Mouse (Mus musculus) gastrocnemius, postnatal 14 days (tissue): ENCODE results near the gene Alox12. TPM values are rescaled to one million over a fixed set of nuclear protein-coding genes. Genes with fewer than 3 reads are reported as not detected.
A peak's percentile ranks its signal among the peaks of the same experiment; 100 is the strongest.

Experiments
- DNase-seq: peaks from one replicate; pipeline ENCODE4 v3.0.0; 2021; ENCODE audit warnings: mixed read lengths
- intact Hi-C: fragments of 180-260 bp; cut with DNase I; formaldehyde crosslinking; loops from one replicate; pipeline ENCODE4 v1.15.1; 2025; ENCODE audit warnings: low total_unique reads
- total RNA-seq, 2 experiments: library from RNA; stranded (reverse); gene quantifications; 2 replicates each; pipeline ENCODE4 v1.2.3; 2021

The Alox12 gene
- total RNA-seq, 2 experiments from 2014 or later = 1.00 to 1.2 TPM

DNA sequence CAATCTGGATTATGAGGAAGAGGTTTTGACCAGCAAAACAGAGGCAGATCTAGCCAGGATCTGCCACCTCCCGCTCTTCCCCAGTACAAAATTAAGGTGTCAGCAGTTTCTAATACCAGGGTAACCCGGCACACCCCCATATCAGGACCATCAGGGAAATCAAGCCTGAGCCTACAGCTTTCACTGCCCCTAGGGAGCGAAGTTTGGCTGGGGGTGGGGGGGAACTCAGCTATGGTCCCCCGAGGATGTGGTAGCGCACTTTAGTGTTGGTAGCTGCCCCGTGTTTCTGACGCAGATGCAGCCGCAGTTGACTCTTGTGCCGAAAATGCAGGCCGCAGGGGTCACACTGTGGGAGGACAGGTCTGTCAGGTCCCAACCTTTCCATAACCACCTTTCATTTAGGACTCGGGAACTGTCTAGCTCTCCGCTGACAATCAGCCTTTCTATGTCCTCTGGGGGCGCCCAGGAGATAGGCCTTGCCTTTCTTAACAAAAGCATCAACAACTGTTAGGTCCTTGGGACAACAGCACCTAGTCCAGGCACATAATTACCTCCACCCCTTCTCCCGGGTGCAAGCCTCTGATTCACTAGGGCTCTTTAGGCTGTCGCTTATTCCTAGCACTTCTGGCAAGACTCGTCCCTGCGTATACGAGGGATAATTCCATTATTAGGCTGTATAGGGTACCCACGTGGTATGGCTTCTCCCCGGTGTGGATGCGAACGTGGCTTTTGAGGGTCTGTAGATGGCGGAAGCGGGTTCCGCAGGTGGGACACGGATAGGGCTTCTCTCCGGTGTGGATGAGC, 29.2 kb downstream of the Alox12 start:
- intact Hi-C loops = no loop called here
- DNase-seq = no peak

DNA sequence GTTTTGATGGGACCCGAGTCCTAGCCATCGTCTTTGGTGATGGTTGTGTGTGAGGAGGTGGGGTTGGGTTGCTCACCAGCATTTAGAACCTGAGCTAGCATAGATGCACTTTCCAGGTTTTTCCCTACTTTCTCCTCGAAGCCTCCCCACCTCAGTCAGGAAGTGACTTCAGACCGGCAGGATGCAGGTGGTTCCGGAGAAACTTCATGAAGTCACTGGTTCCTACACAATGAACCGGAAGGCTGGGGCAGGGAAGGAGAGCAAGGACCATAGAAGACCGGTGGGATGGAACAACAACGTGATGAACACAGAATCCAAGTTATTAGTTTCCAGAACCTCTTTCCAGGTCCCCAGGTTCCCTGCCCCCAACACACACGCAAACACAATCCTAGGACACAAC, 31.4 kb downstream of the Alox12 start:
- intact Hi-C loops = no loop called here
- DNase-seq = no peak

DNA sequence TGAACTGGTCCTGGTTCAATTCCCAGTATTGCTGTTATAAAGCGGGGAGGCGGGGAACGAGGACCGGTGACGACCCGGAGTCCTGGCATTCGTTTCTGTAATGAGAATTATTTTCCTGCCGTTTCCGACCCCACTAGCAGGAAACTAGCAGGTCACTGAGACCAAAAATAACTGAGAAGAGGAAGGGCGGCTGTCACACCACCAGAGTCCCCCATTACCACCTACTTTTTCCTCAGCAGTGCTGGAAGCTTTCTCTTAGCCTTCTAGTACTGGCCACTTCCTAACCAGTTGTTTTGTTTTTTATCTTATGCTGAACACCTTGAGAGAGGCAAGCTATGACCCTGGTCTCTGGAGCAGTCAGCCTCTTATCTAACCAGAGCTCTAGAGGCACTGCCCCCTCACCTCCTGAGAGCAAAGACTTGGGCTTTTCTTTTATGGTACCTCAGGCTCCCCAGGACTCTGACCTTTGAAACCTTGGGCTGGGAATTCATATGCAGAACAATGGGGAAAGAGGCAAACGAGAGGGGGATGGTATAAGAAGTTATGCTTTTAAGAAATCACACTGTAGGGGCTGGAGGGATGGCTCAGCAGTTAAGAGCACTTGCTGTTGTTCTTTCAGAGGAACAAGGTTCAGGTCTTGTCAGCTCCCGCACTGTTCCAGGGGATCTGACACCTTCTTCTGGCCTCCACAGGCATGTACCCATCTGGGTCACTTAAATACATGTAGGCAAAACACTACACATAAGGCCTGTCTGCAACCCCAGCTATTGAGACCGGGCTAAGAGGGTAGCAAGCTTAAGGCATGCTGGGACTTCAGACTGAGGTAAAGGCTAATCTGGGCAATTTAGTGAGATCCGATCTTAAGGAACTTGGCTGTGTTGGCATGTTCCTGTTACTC, 33.3 kb downstream of the Alox12 start:
- DNase-seq = no peak
- intact Hi-C loops = no loop called here

DNA sequence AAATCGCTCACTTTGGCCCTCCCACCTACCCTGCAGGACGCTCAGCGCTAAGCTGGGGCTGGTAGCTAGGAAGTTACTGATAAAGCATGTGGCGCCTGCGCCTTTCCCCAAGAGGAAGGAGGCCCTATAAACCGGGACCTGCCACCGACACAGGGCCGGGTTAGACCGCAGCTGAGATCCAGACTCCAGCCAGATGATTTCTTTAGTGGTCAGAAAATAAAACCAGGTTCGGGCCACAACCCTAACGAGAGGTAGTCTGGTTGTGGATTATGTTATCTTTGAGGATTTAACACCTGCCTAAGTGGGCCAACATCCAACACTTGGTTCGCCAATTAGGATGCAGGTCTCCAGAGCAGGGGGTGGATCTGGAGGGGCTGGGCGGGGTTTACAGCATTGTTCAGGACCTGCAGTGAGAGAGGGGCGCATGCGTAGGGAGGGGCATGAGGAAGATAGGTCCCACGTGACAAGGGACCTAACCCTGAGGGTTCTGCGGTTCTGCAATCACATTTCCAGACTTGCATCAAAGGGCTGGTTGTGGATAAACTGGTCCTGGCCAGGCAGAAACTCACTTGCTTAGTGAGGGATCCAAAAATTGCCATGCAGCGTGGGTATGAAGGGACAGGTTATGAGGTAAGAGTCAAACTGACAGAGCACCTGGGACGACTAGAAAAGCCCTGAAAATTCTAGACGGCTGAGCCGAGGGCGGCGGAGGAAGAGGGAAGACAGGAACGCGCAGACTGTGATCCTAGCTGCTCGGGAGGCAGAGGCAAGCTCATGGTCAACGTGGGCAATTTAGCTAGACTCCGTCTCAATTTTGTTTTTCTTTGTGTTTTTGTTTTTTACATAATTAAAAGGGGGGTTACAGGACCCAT, 34.2 kb downstream of the Alox12 start, which contains the start of gene Slc16a13:
TSS of gene Slc16a13 (minus strand) at position 334 of the 872 bp plus-strand sequence.
- peak; percentile 85 for DNase-seq
- intact Hi-C loops = no loop called here

DNA sequence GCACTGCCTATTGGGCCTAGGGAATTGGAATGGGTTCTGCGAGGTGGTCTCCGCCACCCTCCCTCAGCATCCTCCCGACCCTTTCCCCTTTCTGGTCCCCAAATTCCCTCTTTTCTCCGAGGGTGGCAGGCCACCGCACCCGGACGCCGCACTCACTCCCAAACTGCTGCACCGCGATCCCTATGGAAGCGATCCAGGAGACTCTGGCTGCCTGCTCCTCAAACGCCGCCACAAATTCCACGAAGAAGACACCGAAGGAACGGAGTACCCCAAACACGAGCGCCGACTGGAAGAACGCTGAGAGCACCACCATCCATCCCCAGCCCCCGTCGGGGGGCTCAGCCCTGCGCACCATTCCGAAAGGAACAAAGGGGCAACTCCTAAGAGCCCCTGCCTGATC, 34.8 kb downstream of the Alox12 start:
- intact Hi-C loops = no loop called here
- no peak for DNase-seq

DNA sequence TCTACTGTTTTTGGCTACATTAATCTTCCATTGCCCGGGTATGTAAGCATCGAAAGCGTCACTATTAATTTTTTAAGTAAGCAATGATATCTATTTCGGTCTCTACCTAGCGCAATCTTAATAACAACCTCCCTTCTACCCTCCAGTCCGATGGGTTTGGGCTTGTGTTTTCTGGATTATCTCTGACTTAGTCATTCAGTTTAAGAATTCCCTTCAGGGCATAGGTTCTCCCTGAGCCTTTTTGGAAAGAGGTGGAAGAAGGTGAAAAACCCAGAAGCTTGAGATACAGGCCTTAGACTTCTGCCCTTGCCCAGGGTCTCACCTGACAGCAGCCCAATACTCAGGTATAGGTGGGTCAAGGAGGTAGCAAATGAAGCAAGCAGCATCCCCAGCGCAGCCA, 35.3 kb downstream of the Alox12 start:
- intact Hi-C loops = no loop called here
- no peak for DNase-seq

DNA sequence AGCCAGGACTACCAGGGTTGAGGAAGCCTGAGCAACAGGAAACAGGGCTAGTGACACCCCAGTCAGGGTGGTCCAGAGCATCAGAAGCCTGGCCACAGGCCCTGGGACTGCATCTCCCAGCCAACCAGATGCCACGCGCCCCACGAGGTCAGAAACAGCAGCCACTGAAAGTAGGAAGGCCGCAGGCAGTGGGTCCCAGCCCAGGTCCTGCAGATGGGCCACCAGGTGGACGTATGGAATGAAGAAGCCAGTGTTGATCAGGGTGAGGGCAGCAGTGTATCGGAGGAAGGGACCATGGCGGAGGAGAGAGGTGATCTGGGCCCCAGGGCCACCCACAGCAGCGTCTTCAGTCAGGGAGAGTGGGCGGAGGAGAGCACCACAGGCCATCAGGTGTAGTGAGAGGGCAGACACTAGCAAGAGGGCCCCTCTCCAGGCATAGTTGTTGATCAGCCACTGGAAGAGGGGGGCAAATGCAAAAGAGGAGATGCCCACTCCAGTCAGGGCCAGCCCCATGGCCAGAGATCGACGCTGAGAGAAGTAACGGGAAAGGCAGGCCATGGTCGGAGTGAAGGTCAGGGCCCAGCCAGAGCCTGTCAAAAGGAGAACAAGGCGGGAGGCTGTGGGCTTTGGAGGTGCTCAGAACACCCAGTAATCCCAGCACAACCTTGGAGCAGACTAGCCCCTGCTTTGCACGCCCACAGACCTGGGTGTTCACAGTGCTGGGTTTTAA, 36.2 kb downstream of the Alox12 start:
- intact Hi-C loops = no loop called here

DNA sequence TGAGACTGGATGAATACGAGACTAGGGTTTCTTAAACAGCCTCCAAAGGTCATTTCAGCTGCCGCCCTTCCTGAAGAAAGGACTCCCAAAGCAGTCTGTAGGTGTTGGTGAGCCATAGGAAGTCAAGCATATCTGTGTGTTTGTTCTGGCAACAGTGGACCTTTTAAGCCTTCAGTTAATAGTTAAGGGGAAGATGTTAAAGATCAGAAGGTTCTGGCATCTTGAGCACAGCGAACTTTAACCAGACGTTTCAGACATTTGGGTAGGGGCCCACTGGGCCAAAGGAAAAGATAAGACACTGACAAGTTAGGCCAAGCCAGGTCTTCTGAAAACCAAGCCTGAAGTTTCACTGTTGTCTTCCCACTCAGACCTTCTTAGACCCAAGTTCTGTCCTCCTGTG, 37.1 kb downstream of the Alox12 start:
- DNase-seq = no peak
- intact Hi-C loops = no loop called here

More for the DNA sequence above, 36.2 kb downstream of the Alox12 start:
- no peak for DNase-seq

DNA sequence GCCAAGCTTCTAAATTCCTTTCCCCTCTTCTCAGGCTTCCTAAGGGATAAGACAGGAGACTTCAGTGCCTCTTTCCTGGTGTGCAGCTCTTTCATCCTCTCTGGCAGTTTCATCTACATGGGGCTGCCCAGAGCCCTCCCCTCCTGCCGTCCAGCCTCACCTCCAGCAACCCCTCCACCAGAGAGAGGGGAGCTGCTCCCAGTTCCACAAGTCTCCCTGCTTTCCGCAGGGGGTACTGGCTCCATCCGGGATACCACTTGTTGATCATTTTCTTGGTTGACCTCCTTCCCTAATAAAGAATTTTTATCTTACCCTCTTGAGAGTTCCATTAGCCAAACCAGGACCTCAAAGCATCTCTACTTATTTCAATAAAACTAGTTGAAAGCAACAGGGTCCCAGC, 39.0 kb downstream of the Alox12 start:
- intact Hi-C loops = no loop called here
- DNase-seq = no peak

DNA sequence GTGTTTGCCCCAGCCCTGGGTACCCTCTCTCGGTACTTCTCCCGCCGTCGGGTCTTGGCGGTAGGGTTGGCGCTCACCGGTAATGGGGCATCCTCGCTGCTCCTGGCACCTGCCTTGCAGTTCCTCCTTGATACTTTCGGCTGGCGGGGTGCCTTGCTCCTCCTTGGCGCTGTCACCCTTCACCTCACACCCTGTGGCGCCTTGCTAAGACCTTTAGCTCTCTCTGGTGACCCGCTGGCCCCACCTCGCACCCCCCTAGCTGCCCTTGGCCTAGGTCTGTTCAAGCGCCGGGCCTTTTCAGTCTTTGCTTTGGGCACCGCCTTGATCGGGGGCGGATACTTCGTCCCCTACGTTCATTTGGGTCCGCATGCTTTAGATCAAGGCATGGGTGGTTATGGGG, 39.9 kb downstream of the Alox12 start:
- intact Hi-C loops = no loop called here
- no peak for DNase-seq

DNA sequence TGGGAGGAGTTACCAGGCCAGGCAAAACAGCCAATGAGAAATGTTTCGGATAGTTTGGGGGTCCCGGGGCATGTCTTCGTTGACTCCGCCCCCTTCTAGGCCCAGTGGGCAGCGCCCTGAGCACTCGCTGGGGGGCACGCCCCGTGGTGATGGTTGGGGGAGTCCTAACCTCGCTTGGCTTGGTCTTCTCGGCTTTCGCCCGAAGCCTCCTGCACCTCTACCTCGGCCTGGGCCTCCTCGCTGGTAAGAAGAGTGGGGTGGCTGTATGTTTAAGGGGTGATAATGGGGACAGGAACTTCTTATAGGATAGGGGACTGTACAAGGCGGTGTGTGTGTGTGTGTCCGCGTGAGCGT, 40.3 kb downstream of the Alox12 start:
- intact Hi-C loops = loop anchor here (5.0 kb wide), 1 partner anchor 138 kb away; no protein-coding TSS in a partner anchor
- no peak for DNase-seq

DNA sequence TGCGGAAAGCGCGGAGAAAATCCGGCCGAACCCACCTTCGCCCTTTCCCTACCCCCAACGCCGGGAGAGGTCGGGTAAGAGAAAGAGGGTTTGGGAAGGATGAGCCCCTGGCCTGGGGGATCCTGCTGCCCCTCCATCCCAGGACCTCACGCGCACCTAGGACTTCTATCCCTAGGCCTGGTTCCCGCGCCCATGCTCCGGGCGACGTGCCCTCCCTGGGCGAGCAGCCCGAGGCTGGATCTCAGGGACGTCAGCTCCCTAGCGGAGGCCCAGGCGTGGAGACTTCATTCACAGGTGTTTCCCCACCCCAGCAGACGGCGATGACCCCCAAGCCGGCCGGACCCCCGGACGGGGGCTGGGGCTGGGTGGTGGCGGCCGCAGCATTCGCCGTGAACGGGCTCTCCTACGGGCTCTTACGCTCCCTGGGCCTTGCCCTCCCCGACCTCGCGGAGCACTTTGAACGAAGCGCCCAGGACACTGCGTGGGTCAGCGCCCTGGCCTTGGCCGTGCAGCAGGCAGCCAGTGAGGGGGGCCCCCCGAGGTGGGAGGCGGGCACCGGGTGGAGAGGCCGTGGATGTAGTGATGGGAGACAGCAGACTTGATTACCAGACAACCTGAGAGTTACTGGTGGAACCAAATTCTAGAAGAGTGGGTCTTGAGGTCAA, 40.8 kb downstream of the Alox12 start:
- DNase-seq = no peak
- intact Hi-C loops = loop anchor here (5.0 kb wide), 1 partner anchor 137 kb away; no protein-coding TSS in a partner anchor

DNA sequence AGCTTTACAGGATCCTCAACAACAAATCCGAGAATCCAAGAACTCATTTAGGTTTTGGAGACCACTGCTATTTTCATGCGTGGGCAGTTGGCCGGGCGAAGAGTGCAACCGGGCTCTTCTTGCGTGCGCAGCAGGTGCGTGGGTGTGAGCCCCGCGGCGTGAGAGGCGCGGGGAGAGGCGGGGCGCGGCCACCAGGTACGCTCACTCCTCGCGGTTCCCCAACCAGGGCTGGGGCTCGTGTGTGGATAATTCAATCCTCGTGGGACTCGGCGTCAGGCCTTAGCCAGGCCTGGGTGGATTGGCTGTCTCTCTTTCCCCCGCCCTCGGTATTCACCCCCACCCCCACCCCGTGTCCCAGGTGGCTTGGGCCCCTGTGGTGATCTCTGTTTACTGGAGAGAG, 41.4 kb downstream of the Alox12 start:
- DNase-seq = no peak
- intact Hi-C loops = loop anchor here (5.0 kb wide), 1 partner anchor 136 kb away; no protein-coding TSS in a partner anchor

DNA sequence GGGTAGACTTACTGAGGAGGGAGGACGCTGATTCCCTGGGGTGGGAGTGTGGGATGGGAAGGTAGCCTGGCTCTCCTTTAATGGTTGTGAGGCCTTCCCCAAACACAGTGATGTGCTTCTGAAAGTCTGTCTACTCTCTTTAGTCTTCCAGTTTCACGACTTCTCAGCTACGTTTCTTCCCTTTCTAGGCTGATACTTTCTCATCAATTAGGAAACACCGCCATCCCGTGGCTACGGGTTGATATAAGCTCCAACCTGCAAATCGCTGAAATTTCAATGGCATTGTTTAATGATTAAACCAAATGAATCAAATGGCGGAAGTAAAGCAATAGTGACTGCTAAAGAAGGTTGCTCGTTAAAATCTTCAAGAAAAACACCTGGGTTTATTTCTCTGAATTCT, 42.3 kb downstream of the Alox12 start:
- intact Hi-C loops = loop anchor here (5.0 kb wide), 1 partner anchor 136 kb away; no protein-coding TSS in a partner anchor
- DNase-seq = no peak

DNA sequence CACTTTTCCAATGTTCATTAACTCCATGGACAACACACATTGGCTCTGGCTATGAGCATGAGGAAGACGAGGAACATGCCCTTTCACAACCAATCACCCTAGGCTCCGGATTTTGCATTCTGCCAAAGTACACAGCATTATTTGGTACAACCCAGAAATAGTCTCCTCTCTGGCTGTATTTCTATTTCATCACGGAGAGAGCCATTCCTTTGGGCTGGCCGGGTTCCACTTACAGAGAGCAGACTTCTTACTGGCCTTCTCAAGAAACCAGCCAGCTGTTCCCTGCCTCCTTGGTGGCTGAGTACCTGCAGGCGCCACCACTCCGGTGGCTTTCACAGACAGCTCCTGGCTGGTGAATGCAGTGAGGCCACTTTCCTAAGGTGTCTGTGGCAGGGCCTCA, 42.7 kb downstream of the Alox12 start, which contains the start of gene Slc16a11:
TSS of gene Slc16a11 (plus strand) at position 330 of the 400 bp plus-strand sequence.
- intact Hi-C loops = loop anchor here (5.0 kb wide), 1 partner anchor 135 kb away; no protein-coding TSS in a partner anchor
- no peak for DNase-seq

DNA sequence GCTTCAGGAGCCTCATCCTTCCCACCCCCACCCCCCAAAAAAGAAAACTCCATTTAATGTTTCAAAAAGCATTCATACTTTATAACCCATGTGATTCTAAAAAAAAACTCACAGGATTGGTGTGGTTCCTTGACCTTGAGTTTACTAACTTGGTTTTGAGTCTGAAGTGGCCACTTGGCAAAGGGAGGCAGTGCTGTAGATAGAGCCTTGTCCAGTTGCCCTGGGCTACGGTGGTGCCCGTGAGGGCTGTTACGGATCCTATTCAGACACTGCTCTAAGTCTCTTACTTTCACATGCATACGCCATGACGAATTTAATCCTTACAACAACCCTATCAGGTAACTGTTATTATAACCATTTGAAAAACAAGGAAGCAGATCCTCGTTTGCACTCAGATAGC, 43.2 kb downstream of the Alox12 start:
- DNase-seq = no peak
- intact Hi-C loops = loop anchor here (5.0 kb wide), 1 partner anchor 135 kb away; no protein-coding TSS in a partner anchor

DNA sequence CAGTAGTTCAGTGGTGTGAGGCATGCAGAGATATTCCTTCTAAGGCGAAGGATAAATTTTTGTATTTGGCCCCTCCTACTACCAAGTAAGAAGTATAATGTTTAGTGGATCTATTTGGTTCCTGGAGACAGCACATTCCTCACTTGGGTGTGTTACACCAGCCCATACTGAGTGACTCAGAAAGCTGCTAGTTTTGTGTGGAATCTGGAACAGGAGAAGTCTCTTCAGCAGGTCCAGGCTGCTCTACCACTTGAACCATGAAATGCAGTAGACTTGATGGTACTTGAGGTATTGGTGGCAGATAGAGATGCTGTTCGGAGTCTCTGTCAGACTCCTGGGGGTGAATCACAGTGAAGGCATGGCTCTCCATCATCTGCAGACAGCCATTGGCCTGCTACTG, 44.5 kb downstream of the Alox12 start:
- intact Hi-C loops = loop anchor here (5.0 kb wide), 1 partner anchor 133 kb away; no protein-coding TSS in a partner anchor

DNA sequence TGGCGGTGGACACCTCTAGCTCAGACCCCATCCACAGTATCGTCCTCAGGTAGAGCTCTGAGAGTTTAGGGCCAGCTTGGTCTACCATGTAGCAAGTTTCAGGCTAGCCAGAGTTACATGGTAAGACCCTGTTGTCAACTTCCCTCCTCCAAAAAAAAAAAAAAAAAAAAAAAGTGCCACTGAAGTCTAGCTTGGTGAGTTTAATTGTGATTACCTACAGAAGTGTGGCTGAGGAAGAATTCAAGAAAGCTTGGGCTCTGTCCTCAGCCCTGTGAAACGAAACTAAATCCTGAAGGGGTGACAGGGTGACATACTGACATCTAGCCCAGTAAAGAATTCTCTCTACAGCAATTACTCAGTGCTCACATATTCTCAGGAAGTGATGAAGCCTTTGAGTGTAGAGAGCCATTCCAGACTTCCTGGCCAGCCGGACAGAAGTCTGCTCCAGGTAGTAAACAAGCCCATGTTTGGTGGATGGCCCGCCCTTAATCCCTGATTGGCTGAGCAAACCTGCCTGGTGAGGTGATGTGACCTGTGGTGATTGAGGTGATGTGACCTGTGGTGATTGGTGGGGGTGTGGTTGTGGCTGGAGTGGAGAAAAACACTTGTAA, 46.3 kb downstream of the Alox12 start:
- intact Hi-C loops = no loop called here
- DNase-seq = no peak

More for the DNA sequence above, 44.5 kb downstream of the Alox12 start:
- DNase-seq = no peak
